Mouse (Mus musculus) limb, embryonic 15.5 days (tissue): ENCODE data around the gene Sdha. TPM values are rescaled to one million over a fixed set of nuclear protein-coding genes. Genes with fewer than 3 reads are reported as not detected.

Experiments
- ATAC-seq: fragments of 200-750 bp; cut with Nextera tagmentation; 2 replicates; pipeline ENCODE4 v1.8.0; 2017; ENCODE audit warnings: low read depth, moderate TSS enrichment; ENCODE audit not compliant: insufficient number of reproducible peaks, low FRiP score, low TSS enrichment
- H3K27ac ChIP-seq: fragments of 300-500 bp; sonication (generic); 2 replicates; pipeline ENCODE4 v1.5.1; 2015; ENCODE audit warnings: moderate library complexity, mild to moderate bottlenecking, inconsistent platforms
- H3K27me3 ChIP-seq: fragments of 300-500 bp; sonication (generic); 2 replicates; pipeline ENCODE4 v1.6.1; 2015; ENCODE audit warnings: inconsistent platforms
- H3K36me3 ChIP-seq: fragments of 300-500 bp; sonication (generic); 2 replicates; pipeline ENCODE4 v1.6.1; 2015; ENCODE audit warnings: inconsistent platforms
- H3K4me1 ChIP-seq: fragments of 300-500 bp; sonication (generic); 2 replicates; pipeline ENCODE4 v1.6.1; 2015; ENCODE audit warnings: inconsistent platforms
- H3K4me2 ChIP-seq: fragments of 300-500 bp; sonication (generic); 2 replicates; pipeline ENCODE4 v1.6.1; 2015; ENCODE audit warnings: mild to moderate bottlenecking, inconsistent platforms
- H3K4me3 ChIP-seq: fragments of 300-500 bp; sonication (generic); 2 replicates; pipeline ENCODE4 v1.5.1; 2015; ENCODE audit warnings: mild to moderate bottlenecking, inconsistent platforms
- H3K9ac ChIP-seq: fragments of 300-500 bp; sonication (generic); 2 replicates; pipeline ENCODE4 v1.6.1; 2015; ENCODE audit warnings: inconsistent platforms
- H3K9me3 ChIP-seq: fragments of 300-500 bp; sonication (generic); 2 replicates; pipeline ENCODE4 v1.6.1; 2016; ENCODE audit warnings: inconsistent platforms
- WGBS: fragments of 180-500 bp; shearing (Covaris S2); methylation state at CpG from one replicate; pipeline ENCODE4 v1.1.7; 2015; 5-methylcytosine and 5-hydroxymethylcytosine counted together
- polyA plus RNA-seq: library from polyadenylated mRNA; unstranded; fragments of >200 nt; fragmentation: Nextera tagmentation; extraction: Ambion mirVana; gene quantifications from 2 replicates; pipeline ENCODE4 v1.2.1, GENCODE M21; 2015

The Sdha gene
- polyA plus RNA-seq, 1 experiment from 2014 or later = 217 TPM

DNA sequence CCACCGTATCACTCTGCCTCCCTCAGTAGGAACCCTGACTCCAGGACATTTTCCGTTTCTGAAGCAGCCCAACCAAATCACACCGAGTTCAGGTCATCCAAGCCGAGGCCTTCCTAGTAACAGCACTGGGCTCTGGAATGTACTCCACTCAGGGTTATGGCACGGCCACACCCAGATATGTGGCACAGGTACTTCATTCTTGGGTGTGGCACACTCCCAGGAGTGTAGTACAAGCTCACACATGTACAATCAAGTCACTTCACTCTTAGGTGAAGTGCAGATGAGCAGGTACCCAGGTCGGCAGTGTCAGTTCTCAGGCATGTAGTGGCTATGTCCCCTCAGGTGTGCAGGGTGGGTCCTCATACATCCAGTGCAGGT is 48.5 kb downstream of the Sdha start:
- H3K4me3 ChIP-seq = no peak overlapping the region
- H3K36me3 ChIP-seq = peaks cover 41% of the 10 kb centered on the region
- H3K9ac ChIP-seq = no peak overlapping the region
- H3K4me2 ChIP-seq = no peak overlapping the region
- 0 out of 2 replicates have a peak, but pooled peaks have one; percentile 23 for ATAC-seq
- WGBS = 74% methylated on average over 6 of the region's 6 CpGs
- no peaks in the 10 kb centered on the region for H3K4me1 ChIP-seq
- H3K27me3 ChIP-seq = no peaks in the 10 kb centered on the region
- H3K27ac ChIP-seq = peak overlapping the region; percentile 12; the same call in 1 of the 2 replicates
- no peaks in the 10 kb centered on the region for H3K9me3 ChIP-seq

DNA sequence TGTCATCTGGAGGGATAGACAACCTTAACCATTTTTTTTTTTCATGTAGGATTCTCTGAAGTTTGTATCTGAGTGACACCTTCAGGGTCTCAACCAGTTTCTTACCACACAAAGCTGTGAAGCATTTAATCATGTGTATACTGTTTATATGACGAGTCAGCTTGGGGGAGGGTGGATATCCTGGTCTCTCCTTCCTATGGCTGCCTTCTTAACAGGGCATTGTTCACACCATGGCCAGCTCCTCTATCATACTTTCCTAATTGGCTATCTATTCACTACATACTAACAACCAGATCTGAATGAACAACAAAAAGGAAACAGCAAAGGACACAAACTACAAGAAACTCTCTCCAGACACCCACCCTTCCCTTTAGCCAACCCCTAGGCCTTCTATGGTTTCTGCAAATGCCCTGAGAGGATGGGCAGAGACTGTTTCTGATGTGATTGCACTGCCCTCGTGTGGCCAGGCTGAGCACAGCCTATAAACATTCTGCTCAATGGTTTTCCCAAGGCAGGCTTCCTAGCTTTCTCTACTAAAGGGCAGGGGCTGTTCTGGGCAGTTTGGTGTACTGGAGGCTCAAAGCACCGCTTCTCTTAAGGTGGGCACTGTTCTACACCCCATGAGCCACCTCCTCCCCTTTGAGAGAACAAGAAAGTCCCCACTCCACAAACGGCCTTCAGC is 49.0 kb downstream of the Sdha start:
- Histone ChIP-seq H3K9me3 (no peaks in the 10 kb centered on the region), H3K9ac (no peak overlapping the region), H3K36me3 (peaks cover 35% of the 10 kb centered on the region), H3K4me3 (no peak overlapping the region), H3K4me1 (no peaks in the 10 kb centered on the region), H3K4me2 (no peak overlapping the region), H3K27ac (peak overlapping the region; percentile 12; the same call in 1 of the 2 replicates), H3K27me3 (no peaks in the 10 kb centered on the region)
- 0 out of 2 replicates have a peak, but pooled peaks have one; percentile 4 for ATAC-seq
- WGBS = 43% methylated on average over 4 of the region's 4 CpGs

DNA sequence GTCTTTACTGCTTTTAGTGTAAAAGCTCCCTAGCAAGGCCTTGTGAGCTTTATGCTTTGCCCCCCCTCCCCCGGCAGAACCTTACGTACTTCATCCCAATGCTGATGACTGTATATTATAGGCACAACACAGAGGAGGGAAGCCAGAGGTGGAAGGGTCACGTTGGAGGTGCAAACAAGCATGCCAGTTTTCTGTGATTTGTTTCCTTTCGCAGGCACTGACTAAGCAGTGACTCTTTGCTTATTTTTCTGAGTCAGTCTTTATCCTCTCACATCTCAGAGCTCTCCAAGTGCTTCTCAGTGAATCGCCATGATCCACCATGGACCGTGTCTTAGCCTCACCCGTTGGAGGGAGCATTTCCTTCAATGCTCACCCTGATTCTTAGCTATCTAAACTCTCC is 53.7 kb downstream of the Sdha start:
- Histone ChIP-seq H3K27me3 (peaks cover 22% of the 10 kb centered on the region), H3K36me3 (no peaks in the 10 kb centered on the region), H3K4me2 (no peak overlapping the region), H3K9me3 (no peaks in the 10 kb centered on the region), H3K27ac (no peak overlapping the region), H3K9ac (no peak overlapping the region), H3K4me1 (peaks cover 6% of the 10 kb centered on the region), H3K4me3 (no peak overlapping the region)
- WGBS = 76% methylated on average over 7 of the region's 7 CpGs
- ATAC-seq = no peak

DNA sequence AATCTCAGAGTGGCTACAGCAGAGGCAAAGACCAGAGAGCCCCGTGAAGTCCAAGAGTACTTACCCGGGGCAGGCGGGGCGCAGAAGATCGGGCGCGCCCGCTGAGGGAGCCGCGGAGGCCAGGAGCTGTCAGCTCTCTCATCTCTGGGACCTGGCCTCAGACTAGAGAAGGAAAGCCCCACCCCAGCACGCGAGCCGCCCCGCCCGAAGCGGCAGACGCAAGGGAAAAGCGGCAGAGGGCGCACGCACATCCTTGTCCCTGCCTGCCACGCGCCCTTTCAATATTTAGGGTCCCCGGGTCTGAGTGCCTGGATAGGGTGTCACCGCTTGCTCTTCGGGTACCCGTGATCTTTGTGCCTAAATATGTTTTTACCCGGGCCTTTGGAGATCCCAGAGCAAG is 57.9 kb downstream of the Sdha start, which contains the start of gene Ahrr:
TSS of gene Ahrr (minus strand) at position 165 of the 400 bp plus-strand sequence.
- Histone ChIP-seq H3K9me3 (no peaks in the 10 kb centered on the region), H3K27ac (no peak within 1 kb of the TSS), H3K4me3 (peak within 1 kb of the TSS; percentile 30), H3K9ac (peak within 1 kb of the TSS; percentile 28; the same call in 1 of the 2 replicates), H3K4me2 (peak within 1 kb of the TSS; percentile 52), H3K4me1 (peaks cover 6% of the 10 kb centered on the region), H3K36me3 (no peaks in the 10 kb centered on the region), H3K27me3 (peaks cover 27% of the 10 kb centered on the region)
- 2% methylated on average over 26 of the region's 27 CpGs for WGBS
- no peak for ATAC-seq

DNA sequence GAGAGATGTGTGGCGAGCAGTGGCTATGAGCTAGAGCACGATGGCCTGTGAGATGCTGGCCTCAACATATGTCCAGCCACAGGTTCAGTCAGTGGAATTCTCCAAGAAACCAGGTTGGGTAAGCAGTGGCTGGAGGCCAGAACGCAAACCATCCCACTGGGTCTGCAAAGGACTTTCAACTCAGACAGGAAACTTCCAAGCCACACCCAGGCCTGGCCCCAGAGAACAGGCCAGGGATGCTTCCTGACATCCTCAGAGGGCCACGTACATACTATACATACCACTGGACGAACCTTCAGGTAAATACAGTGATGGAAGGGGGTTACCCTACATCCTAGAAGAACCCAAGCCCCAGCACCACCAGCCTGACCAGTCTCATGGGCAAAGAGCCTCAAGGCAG is 60.4 kb downstream of the Sdha start:
- WGBS = 82% methylated on average over 5 of the region's 5 CpGs
- Histone ChIP-seq H3K4me3 (no peak overlapping the region), H3K27me3 (peaks cover 27% of the 10 kb centered on the region), H3K9me3 (no peaks in the 10 kb centered on the region), H3K27ac (no peak overlapping the region), H3K4me1 (peaks cover 6% of the 10 kb centered on the region), H3K36me3 (no peaks in the 10 kb centered on the region), H3K4me2 (no peak overlapping the region), H3K9ac (no peak overlapping the region)
- no peak for ATAC-seq

DNA sequence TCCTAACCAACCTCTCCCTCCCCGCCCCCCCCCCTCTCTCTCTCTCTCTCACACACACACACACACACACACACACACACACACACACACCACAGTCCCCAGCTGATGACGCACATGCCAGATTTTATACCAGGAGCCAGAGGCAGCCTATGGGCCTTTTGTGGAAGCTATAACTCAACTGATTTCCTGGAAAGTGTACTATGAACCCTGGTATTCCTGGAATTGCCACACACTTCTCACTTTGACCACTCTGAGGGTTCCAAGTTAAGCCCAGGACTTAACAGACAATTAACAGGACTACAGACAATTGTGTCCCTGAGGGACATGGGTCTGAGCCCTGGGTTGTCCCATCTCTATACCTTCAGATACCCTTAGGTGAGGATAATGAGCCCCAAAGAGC is 67.8 kb downstream of the Sdha start:
- H3K4me1 ChIP-seq = no peaks in the 10 kb centered on the region
- H3K4me2 ChIP-seq = no peak overlapping the region
- no peak overlapping the region for H3K9ac ChIP-seq
- no peak overlapping the region for H3K4me3 ChIP-seq
- H3K9me3 ChIP-seq = no peaks in the 10 kb centered on the region
- H3K36me3 ChIP-seq = no peaks in the 10 kb centered on the region
- H3K27ac ChIP-seq = no peak overlapping the region
- no peaks in the 10 kb centered on the region for H3K27me3 ChIP-seq
- no peak for ATAC-seq
- 75% methylated on average over 1 of the region's 2 CpGs for WGBS

DNA sequence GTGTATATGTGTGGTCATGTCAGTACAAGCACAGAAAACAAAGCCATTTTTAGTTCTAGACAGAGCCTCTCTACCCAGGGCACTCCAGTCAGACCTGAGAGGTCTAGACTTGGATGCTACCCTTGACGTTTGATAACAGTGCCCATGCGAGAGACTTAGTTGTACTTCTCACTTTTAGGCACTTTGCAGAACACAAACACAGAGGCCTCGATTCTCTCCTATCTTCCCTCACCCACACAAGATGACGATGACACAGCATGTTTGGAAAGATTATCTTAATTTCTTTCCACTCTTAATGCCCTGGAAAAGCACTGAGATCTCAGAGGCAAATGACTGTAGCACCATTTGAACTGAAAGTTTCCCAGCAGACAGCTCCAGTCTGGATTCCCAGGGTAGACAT is 74.4 kb downstream of the Sdha start:
- whole genome bisulfite sequencing = 82% methylated on average over 4 of the region's 4 CpGs
- no peak for ATAC-seq

More for the DNA sequence above, 74.4 kb downstream of the Sdha start:
- H3K4me2 ChIP-seq = no peak overlapping the region
- H3K36me3 ChIP-seq = no peaks in the 10 kb centered on the region
- no peak overlapping the region for H3K9ac ChIP-seq
- no peak overlapping the region for H3K27ac ChIP-seq
- no peaks in the 10 kb centered on the region for H3K9me3 ChIP-seq
- no peaks in the 10 kb centered on the region for H3K27me3 ChIP-seq
- no peak overlapping the region for H3K4me3 ChIP-seq
- H3K4me1 ChIP-seq = no peaks in the 10 kb centered on the region

Other genes with a start within 250 kb of the Sdha start
- gene Slc9a3, start 228.8 kb downstream of the Sdha start, polyA plus RNA-seq = 0.04 and 0.21 TPM in 2 replicates
- gene Exoc3, start 141.5 kb downstream of the Sdha start, polyA plus RNA-seq = 79.0 and 82.2 TPM in 2 replicates
- 3.9 and 4.0 TPM in 2 replicates for gene Ahrr, start 57.9 kb downstream of the Sdha start, polyA plus RNA-seq
- gene Pdcd6, start 32.7 kb downstream of the Sdha start, polyA plus RNA-seq = 157 and 158 TPM in 2 replicates
- gene Ccdc127, start within 50 bp of the Sdha start, polyA plus RNA-seq = 63.9 and 67.0 TPM in 2 replicates
- gene Lrrc14b, start 13.7 kb upstream of the Sdha start, polyA plus RNA-seq = 0.10 TPM in 1 of 2 replicates, not detected in the other
- gene Zfp72, start 40.6 kb upstream of the Sdha start, polyA plus RNA-seq = 5.5 and 5.7 TPM in 2 replicates
- gene Ftl1-ps1, start 49.4 kb upstream of the Sdha start, polyA plus RNA-seq = 71.0 and 73.1 TPM in 2 replicates
- 20.1 and 21.5 TPM in 2 replicates for gene Zfp825, start 143.7 kb upstream of the Sdha start, polyA plus RNA-seq